19 mouse cellular contexts compared by ENCODE assay signal in genomic region chr15:77587026-77587425, GRCm38 (mm10). TPM values are rescaled to one million over a fixed set of nuclear protein-coding genes. Genes with fewer than 3 reads are reported as not detected.
DNase-seq lines count a peak whose midpoint lies in the region; ATAC-seq and TF ChIP-seq lines count a peak whose summit lies in the region.
"Had no signal": no experiment of that assay in that cellular context is flagged by ENCODE, and none has a peak within 500 bp of the region (broad histone marks: within the 10 kb centered on the region; RNA-seq: fewer than 3 reads in every experiment).

No protein-coding gene starts in this region.

- H3K4me1 ChIP-seq in kidney, embryonic 16.5 days (ENCODE audit: insufficient read depth, low read length), result no peaks in the 10 kb centered on the region
- H3K4me1 ChIP-seq in forebrain, postnatal 0 days (ENCODE audit: insufficient read depth), result no peaks in the 10 kb centered on the region
- H3K4me1 ChIP-seq: limb, embryonic 15.5 days had no signal

- H3K9me3 ChIP-seq in kidney, embryonic 16.5 days (ENCODE audit: low read length), result peaks cover 5% of the 10 kb centered on the region; the same call in 1 of the 2 replicates
- 0 out of 2 replicates have a peak, but pooled peaks cover 5% of the 10 kb centered on the region for H3K9me3 ChIP-seq in forebrain, postnatal 0 days (ENCODE audit: low read length)
- H3K9me3 ChIP-seq: limb, embryonic 15.5 days had no signal

- intact Hi-C loops in heart, postnatal 25 days (cut with DNase I), result no loop called here

- no peak overlapping the region for H3K27ac ChIP-seq in kidney, embryonic 16.5 days (ENCODE audit: low read length)
- H3K27ac ChIP-seq in forebrain, postnatal 0 days (ENCODE audit: low read depth, low read length), result no peak overlapping the region
- H3K27ac ChIP-seq: heart, adult 2 months; limb, embryonic 15.5 days had no signal

- no peak overlapping the region for H3K9ac ChIP-seq in kidney, embryonic 16.5 days (replicated peaks; ENCODE audit: low read length)
- H3K9ac ChIP-seq in forebrain, postnatal 0 days, result no peak overlapping the region
- H3K9ac ChIP-seq: limb, embryonic 15.5 days had no signal

- DNase-seq in gastrocnemius, postnatal 10 days, result peak; percentile 22
- no peak for DNase-seq in gastrocnemius, postnatal 25 days
- DNase-seq in kidney, postnatal 14 days, result peak; percentile 20
- DNase-seq in adrenal gland, postnatal 36 days, result peak; percentile 36 to 37
- peak; percentile 27 for DNase-seq in heart, postnatal 25 days (ENCODE audit: low spot score)
- DNase-seq in forebrain, postnatal 0 days, result no peak
- DNase-seq: cerebellum, postnatal 36 days; retina, postnatal 1 day; thymus, postnatal 36 days had no signal

- ATAC-seq in kidney, embryonic 16.5 days (ENCODE audit: low FRiP score, low TSS enrichment), result no peak
- ATAC-seq in forebrain, postnatal 0 days, result no peak
- ATAC-seq: forebrain, embryonic 14.5 days; inflammation-experienced regulatory T-cells, adult 6 months; midbrain, embryonic 16.5 days had no signal

- no peaks in the 10 kb centered on the region for H3K27me3 ChIP-seq in kidney, embryonic 16.5 days (ENCODE audit: insufficient read depth, low read length)
- no peaks in the 10 kb centered on the region for H3K27me3 ChIP-seq in forebrain, postnatal 0 days (ENCODE audit: insufficient read depth, low read length)
- H3K27me3 ChIP-seq: limb, embryonic 15.5 days had no signal

- H3K4me3 ChIP-seq in kidney, embryonic 16.5 days (ENCODE audit: low read length), result no peak overlapping the region
- no peak overlapping the region for H3K4me3 ChIP-seq in forebrain, postnatal 0 days (ENCODE audit: low read depth, low read length)
- H3K4me3 ChIP-seq: heart, adult 2 months; limb, embryonic 15.5 days had no signal

- no peaks in the 10 kb centered on the region for H3K36me3 ChIP-seq in kidney, embryonic 16.5 days (ENCODE audit: insufficient read depth, low read length)
- no peaks in the 10 kb centered on the region for H3K36me3 ChIP-seq in forebrain, postnatal 0 days (ENCODE audit: insufficient read depth)
- H3K36me3 ChIP-seq: limb, embryonic 15.5 days had no signal

- H3K4me2 ChIP-seq in kidney, embryonic 16.5 days (replicated peaks; ENCODE audit: low read depth, low read length), result no peak overlapping the region
- H3K4me2 ChIP-seq in forebrain, postnatal 0 days (ENCODE audit: low read depth), result no peak overlapping the region
- H3K4me2 ChIP-seq: limb, embryonic 15.5 days had no signal

- no peak for TF ChIP-seq CTCF in forebrain, postnatal 0 days (IDR thresholded peaks at IDR 0.05; ENCODE audit: low read depth)

RNA-seq across cellular contexts. Expression of gene Apol10b, which starts 8.9 kb away (rescaled TPM):
- total RNA-seq in gastrocnemius, postnatal 10 days (2021), result under 1 TPM in 1 of 2 experiments, not detected in 1; 0.32 TPM
- total RNA-seq in gastrocnemius, postnatal 25 days (2021), result under 1 TPM; 0.43 to 0.64 TPM
- 0.19 and 0.22 TPM in 2 replicates for polyA plus RNA-seq in kidney, embryonic 16.5 days (2015; fragmentation: Nextera tagmentation; extraction: Ambion mirVana)
- under 1 TPM; 0.20 to 0.26 TPM for total RNA-seq in adrenal gland, postnatal 36 days (2021)
- total RNA-seq in heart, postnatal 25 days (2021), result 1 to 10 TPM in 1 of 2 experiments, under 1 TPM in 1; 0.89 to 1.5 TPM
- 0.05 TPM in 1 of 2 replicates, not detected in the other for total RNA-seq in forebrain, postnatal 0 days (2014; rRNA removed)
- polyA plus RNA-seq in forebrain, postnatal 0 days (2015; fragmentation: Nextera tagmentation; extraction: Ambion mirVana), result not detected in 2 replicates
- total RNA-seq: left cerebral cortex, postnatal 10 days; megakaryocyte progenitor cell, adult 5-6 weeks had no signal
- polyA plus RNA-seq: forebrain, embryonic 14.5 days; hindbrain, embryonic 11.5 days; liver, embryonic 16.5 days had no signal

RNA-seq across cellular contexts. Expression of gene Gm36245, which starts 12.0 kb away (rescaled TPM):
- total RNA-seq in gastrocnemius, postnatal 10 days (2021), result not detected
- total RNA-seq in gastrocnemius, postnatal 25 days (2021), result not detected
- polyA plus RNA-seq in kidney, embryonic 16.5 days (2015; fragmentation: Nextera tagmentation; extraction: Ambion mirVana), result not detected in 2 replicates
- total RNA-seq in adrenal gland, postnatal 36 days (2021), result not detected
- not detected for total RNA-seq in heart, postnatal 25 days (2021)
- not detected in 2 replicates for total RNA-seq in forebrain, postnatal 0 days (2014; rRNA removed)
- not detected in 2 replicates for polyA plus RNA-seq in forebrain, postnatal 0 days (2015; fragmentation: Nextera tagmentation; extraction: Ambion mirVana)
- total RNA-seq: heart, adult 2 months; left cerebral cortex, postnatal 10 days; megakaryocyte progenitor cell, adult 5-6 weeks had no signal
- polyA plus RNA-seq: forebrain, embryonic 14.5 days; hindbrain, embryonic 11.5 days; inflammation-experienced regulatory T-cells, adult 6 months; limb, embryonic 15.5 days; liver, embryonic 16.5 days; midbrain, embryonic 16.5 days had no signal

RNA-seq across cellular contexts. Expression of gene 1700025B11Rik, which starts 25.3 kb away (rescaled TPM):
- not detected for total RNA-seq in gastrocnemius, postnatal 10 days (2021)
- total RNA-seq in gastrocnemius, postnatal 25 days (2021), result not detected
- polyA plus RNA-seq in kidney, embryonic 16.5 days (2015; fragmentation: Nextera tagmentation; extraction: Ambion mirVana), result not detected in 2 replicates
- total RNA-seq in adrenal gland, postnatal 36 days (2021), result not detected
- total RNA-seq in heart, postnatal 25 days (2021), result not detected
- total RNA-seq in forebrain, postnatal 0 days (2014; rRNA removed), result not detected in 2 replicates
- polyA plus RNA-seq in forebrain, postnatal 0 days (2015; fragmentation: Nextera tagmentation; extraction: Ambion mirVana), result not detected in 2 replicates
- total RNA-seq: heart, adult 2 months; left cerebral cortex, postnatal 10 days; megakaryocyte progenitor cell, adult 5-6 weeks had no signal
- polyA plus RNA-seq: forebrain, embryonic 14.5 days; heart, adult 2 months; hindbrain, embryonic 11.5 days; inflammation-experienced regulatory T-cells, adult 6 months; limb, embryonic 15.5 days; liver, embryonic 16.5 days; midbrain, embryonic 16.5 days had no signal

RNA-seq across cellular contexts. Expression of gene Apol7c, which starts 53.9 kb away (rescaled TPM):
- total RNA-seq in gastrocnemius, postnatal 10 days (2021), result under 1 TPM in 1 of 2 experiments, not detected in 1; 0.12 TPM
- total RNA-seq in gastrocnemius, postnatal 25 days (2021), result not detected
- not detected in 2 replicates for polyA plus RNA-seq in kidney, embryonic 16.5 days (2015; fragmentation: Nextera tagmentation; extraction: Ambion mirVana)
- total RNA-seq in adrenal gland, postnatal 36 days (2021), result not detected
- not detected for total RNA-seq in heart, postnatal 25 days (2021)
- not detected in 2 replicates for total RNA-seq in forebrain, postnatal 0 days (2014; rRNA removed)
- not detected in 2 replicates for polyA plus RNA-seq in forebrain, postnatal 0 days (2015; fragmentation: Nextera tagmentation; extraction: Ambion mirVana)
- total RNA-seq: heart, adult 2 months; left cerebral cortex, postnatal 10 days; megakaryocyte progenitor cell, adult 5-6 weeks had no signal
- polyA plus RNA-seq: forebrain, embryonic 14.5 days; heart, adult 2 months; hindbrain, embryonic 11.5 days; limb, embryonic 15.5 days; midbrain, embryonic 16.5 days had no signal

RNA-seq across cellular contexts. Expression of gene Apol11b, which starts 56.1 kb away (rescaled TPM):
- total RNA-seq in gastrocnemius, postnatal 10 days (2021), result under 1 TPM in 1 of 2 experiments, not detected in 1; 0.18 TPM
- under 1 TPM in 1 of 2 experiments, not detected in 1; 0.27 TPM for total RNA-seq in gastrocnemius, postnatal 25 days (2021)
- polyA plus RNA-seq in kidney, embryonic 16.5 days (2015; fragmentation: Nextera tagmentation; extraction: Ambion mirVana), result 0.07 TPM in 1 of 2 replicates, not detected in the other
- under 1 TPM; 0.33 to 0.83 TPM for total RNA-seq in adrenal gland, postnatal 36 days (2021)
- total RNA-seq in heart, postnatal 25 days (2021), result 1 to 10 TPM; 1.4 to 3.7 TPM
- not detected in 2 replicates for total RNA-seq in forebrain, postnatal 0 days (2014; rRNA removed)
- polyA plus RNA-seq in forebrain, postnatal 0 days (2015; fragmentation: Nextera tagmentation; extraction: Ambion mirVana), result not detected in 2 replicates
- total RNA-seq: left cerebral cortex, postnatal 10 days; megakaryocyte progenitor cell, adult 5-6 weeks had no signal
- polyA plus RNA-seq: forebrain, embryonic 14.5 days; hindbrain, embryonic 11.5 days; midbrain, embryonic 16.5 days had no signal

Comparison
In these comparisons a context has a peak if more than half of its experiments do, and no peak if none do; other contexts are left out.
1. DNase-seq: peak in gastrocnemius, postnatal 10 days (single experiment), kidney, postnatal 14 days (single experiment), adrenal gland, postnatal 36 days (2 of 2) and heart, postnatal 25 days (single experiment); none in gastrocnemius, postnatal 25 days (single experiment) and forebrain, postnatal 0 days (single experiment).